Mouse (Mus musculus): ENCODE measurements around the gene a. TPM values are rescaled to one million over a fixed set of nuclear protein-coding genes. Genes with fewer than 3 reads are reported as not detected.

The a gene
- polyA plus RNA-seq, 1 experiment from 2014 or later: 0.94 TPM

- WGBS: 51% methylated on average over 10 of the region's 10 CpGs
- Histone ChIP-seq H3K4me1 (replicated peaks; ENCODE audit: control insufficient read depth, insufficient read depth, low read length) (peaks cover 4% of the 10 kb centered on the region; the same call in 1 of the 2 replicates), H3K27me3 (replicated peaks; ENCODE audit: control insufficient read depth, insufficient read depth, low read length) (no peaks in the 10 kb centered on the region), H3K4me3 (replicated peaks; ENCODE audit: low read length) (no peak overlapping the region), H3K4me2 (ENCODE audit: low read length) (no peak overlapping the region), H3K9ac (replicated peaks; ENCODE audit: low read depth, low read length) (no peak overlapping the region), H3K36me3 (ENCODE audit: control insufficient read depth, insufficient read depth) (no peaks in the 10 kb centered on the region), H3K9me3 (ENCODE audit: control insufficient read depth, low read length) (no peaks in the 10 kb centered on the region), H3K27ac (ENCODE audit: low read length) (no peak overlapping the region)
- no peak for ATAC-seq
Measured at GRCm38 (mm10) chr2:154941952-154942351, 150.8 kb downstream of the a start.

DNA sequence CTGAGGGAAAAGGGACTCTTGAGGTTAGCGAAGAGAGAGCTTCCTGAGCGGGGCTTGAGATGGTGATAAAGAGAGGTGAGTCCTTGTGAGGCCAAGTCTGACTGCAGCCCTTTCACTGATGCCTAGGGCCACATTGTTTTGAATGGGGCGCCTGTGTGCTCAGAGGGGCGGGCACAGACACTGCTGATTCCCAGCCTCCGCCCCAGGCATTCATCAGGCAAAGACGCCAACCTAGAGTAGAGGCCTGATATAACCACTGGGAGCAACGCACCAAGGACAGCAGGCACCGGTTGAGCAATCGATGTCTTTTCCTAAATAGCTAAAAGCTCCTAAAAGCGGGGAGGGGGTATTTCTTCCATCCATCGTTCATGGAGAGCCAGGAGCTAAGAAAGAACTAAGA lies 151.3 kb downstream of the a start:
- no peak overlapping the region; the same call in 1 of the 2 replicates for H3K4me2 ChIP-seq (ENCODE audit: low read length)
- no peaks in the 10 kb centered on the region for H3K27me3 ChIP-seq (replicated peaks; ENCODE audit: control insufficient read depth, insufficient read depth, low read length)
- no peaks in the 10 kb centered on the region for H3K36me3 ChIP-seq (ENCODE audit: control insufficient read depth, insufficient read depth)
- H3K9me3 ChIP-seq (ENCODE audit: control insufficient read depth, low read length): no peaks in the 10 kb centered on the region
- H3K27ac ChIP-seq (ENCODE audit: low read length): no peak overlapping the region
- WGBS: 33% methylated on average over 11 of the region's 11 CpGs
- ATAC-seq: no peak
- H3K4me3 ChIP-seq (replicated peaks; ENCODE audit: low read length): no peak overlapping the region
- peaks cover 4% of the 10 kb centered on the region; the same call in 1 of the 2 replicates for H3K4me1 ChIP-seq (replicated peaks; ENCODE audit: control insufficient read depth, insufficient read depth, low read length)
- H3K9ac ChIP-seq (replicated peaks; ENCODE audit: low read depth, low read length): no peak overlapping the region

- WGBS: 5% methylated on average over 11 of the region's 11 CpGs
- ATAC-seq: 0 out of 2 replicates have a peak, but pooled peaks have one; percentile 57
- Histone ChIP-seq H3K9ac (replicated peaks; ENCODE audit: low read depth, low read length) (no peak overlapping the region), H3K4me3 (replicated peaks; ENCODE audit: low read length) (0 out of 2 replicates have a peak overlapping the region, but pooled peaks have one; percentile 19), H3K36me3 (ENCODE audit: control insufficient read depth, insufficient read depth) (no peaks in the 10 kb centered on the region), H3K27me3 (replicated peaks; ENCODE audit: control insufficient read depth, insufficient read depth, low read length) (no peaks in the 10 kb centered on the region), H3K4me2 (ENCODE audit: low read length) (peak overlapping the region; percentile 35; the same call in 1 of the 2 replicates), H3K9me3 (ENCODE audit: control insufficient read depth, low read length) (no peaks in the 10 kb centered on the region), H3K27ac (ENCODE audit: low read length) (no peak overlapping the region), H3K4me1 (replicated peaks; ENCODE audit: control insufficient read depth, insufficient read depth, low read length) (peaks cover 4% of the 10 kb centered on the region; the same call in 1 of the 2 replicates)
Measured at GRCm38 (mm10) chr2:154943101-154943500, 151.9 kb downstream of the a start.

- no peak overlapping the region for H3K27ac ChIP-seq (ENCODE audit: low read length)
- no peak overlapping the region for H3K9ac ChIP-seq (replicated peaks; ENCODE audit: low read depth, low read length)
- H3K36me3 ChIP-seq (ENCODE audit: control insufficient read depth, insufficient read depth): no peaks in the 10 kb centered on the region
- no peak overlapping the region for H3K4me3 ChIP-seq (replicated peaks; ENCODE audit: low read length)
- H3K4me1 ChIP-seq (replicated peaks; ENCODE audit: control insufficient read depth, insufficient read depth, low read length): peaks cover 4% of the 10 kb centered on the region; the same call in 1 of the 2 replicates
- no peaks in the 10 kb centered on the region for H3K9me3 ChIP-seq (ENCODE audit: control insufficient read depth, low read length)
- no peaks in the 10 kb centered on the region for H3K27me3 ChIP-seq (replicated peaks; ENCODE audit: control insufficient read depth, insufficient read depth, low read length)
- no peak for ATAC-seq
- no peak overlapping the region for H3K4me2 ChIP-seq (ENCODE audit: low read length)
- 85% methylated on average over 3 of the region's 3 CpGs for WGBS
Measured at GRCm38 (mm10) chr2:154946921-154947320, 155.7 kb downstream of the a start.

GRCm38 (mm10) chr2:154949352-154949751 lies 158.2 kb downstream of the a start:
- H3K27ac ChIP-seq (ENCODE audit: low read length): no peak overlapping the region
- no peaks in the 10 kb centered on the region for H3K4me1 ChIP-seq (replicated peaks; ENCODE audit: control insufficient read depth, insufficient read depth, low read length)
- no peaks in the 10 kb centered on the region for H3K27me3 ChIP-seq (replicated peaks; ENCODE audit: control insufficient read depth, insufficient read depth, low read length)
- H3K4me2 ChIP-seq (ENCODE audit: low read length): no peak overlapping the region
- ATAC-seq: no peak
- H3K9me3 ChIP-seq (ENCODE audit: control insufficient read depth, low read length): no peaks in the 10 kb centered on the region
- H3K9ac ChIP-seq (replicated peaks; ENCODE audit: low read depth, low read length): no peak overlapping the region
- no peaks in the 10 kb centered on the region for H3K36me3 ChIP-seq (ENCODE audit: control insufficient read depth, insufficient read depth)
- no peak overlapping the region for H3K4me3 ChIP-seq (replicated peaks; ENCODE audit: low read length)
- WGBS: 76% methylated on average over 7 of the region's 7 CpGs

DNA sequence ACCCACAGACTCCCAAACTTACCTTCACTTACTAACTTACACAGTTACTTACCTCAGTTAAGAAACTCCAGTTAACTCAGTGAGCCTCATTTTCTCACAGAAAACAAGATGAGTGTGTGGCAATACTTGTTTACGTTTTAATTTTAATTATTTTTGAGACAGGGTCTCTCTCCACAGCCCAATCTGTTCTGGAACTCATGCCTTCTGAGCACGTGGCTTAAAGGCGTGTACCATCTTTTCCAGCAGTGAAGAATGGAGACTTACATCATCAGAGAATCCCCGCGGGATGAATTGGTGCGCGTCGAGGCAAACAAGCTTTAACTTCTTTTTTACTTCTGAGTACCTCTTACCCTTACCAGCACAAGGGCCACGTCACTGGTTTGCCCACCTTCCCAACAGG lies 158.7 kb downstream of the a start:
- no peak overlapping the region for H3K4me3 ChIP-seq (replicated peaks; ENCODE audit: low read length)
- H3K27me3 ChIP-seq (replicated peaks; ENCODE audit: control insufficient read depth, insufficient read depth, low read length): no peaks in the 10 kb centered on the region
- no peak overlapping the region for H3K27ac ChIP-seq (ENCODE audit: low read length)
- no peak overlapping the region for H3K4me2 ChIP-seq (ENCODE audit: low read length)
- ATAC-seq: no peak
- H3K9ac ChIP-seq (replicated peaks; ENCODE audit: low read depth, low read length): no peak overlapping the region
- H3K9me3 ChIP-seq (ENCODE audit: control insufficient read depth, low read length): no peaks in the 10 kb centered on the region
- H3K36me3 ChIP-seq (ENCODE audit: control insufficient read depth, insufficient read depth): no peaks in the 10 kb centered on the region
- 72% methylated on average over 9 of the region's 9 CpGs for WGBS
- no peaks in the 10 kb centered on the region for H3K4me1 ChIP-seq (replicated peaks; ENCODE audit: control insufficient read depth, insufficient read depth, low read length)

DNA sequence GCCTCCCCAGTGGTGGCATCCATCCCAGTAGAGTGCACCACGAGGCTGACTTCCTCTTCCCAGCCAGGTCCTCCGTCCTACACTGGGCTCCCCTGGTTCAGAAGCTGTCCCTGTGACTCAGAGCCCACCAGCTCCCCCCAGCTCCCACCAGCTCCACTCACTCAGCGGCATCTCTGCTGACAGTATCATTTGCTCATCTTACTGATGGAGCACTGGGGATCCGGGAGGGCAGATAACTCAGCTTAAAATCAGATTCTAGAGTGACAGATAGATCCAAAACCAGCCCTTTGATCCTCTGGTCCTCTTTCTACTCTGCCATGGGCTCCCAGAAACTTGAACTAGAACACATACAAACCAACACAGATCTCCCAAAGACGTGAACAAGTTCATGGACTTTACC lies 159.4 kb downstream of the a start:
- no peak for ATAC-seq
- Histone ChIP-seq H3K4me2 (ENCODE audit: low read length) (no peak overlapping the region), H3K9ac (replicated peaks; ENCODE audit: low read depth, low read length) (no peak overlapping the region), H3K27me3 (replicated peaks; ENCODE audit: control insufficient read depth, insufficient read depth, low read length) (no peaks in the 10 kb centered on the region), H3K9me3 (ENCODE audit: control insufficient read depth, low read length) (no peaks in the 10 kb centered on the region), H3K27ac (ENCODE audit: low read length) (no peak overlapping the region), H3K36me3 (ENCODE audit: control insufficient read depth, insufficient read depth) (no peaks in the 10 kb centered on the region), H3K4me1 (replicated peaks; ENCODE audit: control insufficient read depth, insufficient read depth, low read length) (no peaks in the 10 kb centered on the region), H3K4me3 (replicated peaks; ENCODE audit: low read length) (no peak overlapping the region)
- 69% methylated on average over 5 of the region's 5 CpGs for WGBS

GRCm38 (mm10) chr2:154959486-154959885 lies 168.3 kb downstream of the a start:
- H3K27ac ChIP-seq (ENCODE audit: low read length): no peak overlapping the region

DNA sequence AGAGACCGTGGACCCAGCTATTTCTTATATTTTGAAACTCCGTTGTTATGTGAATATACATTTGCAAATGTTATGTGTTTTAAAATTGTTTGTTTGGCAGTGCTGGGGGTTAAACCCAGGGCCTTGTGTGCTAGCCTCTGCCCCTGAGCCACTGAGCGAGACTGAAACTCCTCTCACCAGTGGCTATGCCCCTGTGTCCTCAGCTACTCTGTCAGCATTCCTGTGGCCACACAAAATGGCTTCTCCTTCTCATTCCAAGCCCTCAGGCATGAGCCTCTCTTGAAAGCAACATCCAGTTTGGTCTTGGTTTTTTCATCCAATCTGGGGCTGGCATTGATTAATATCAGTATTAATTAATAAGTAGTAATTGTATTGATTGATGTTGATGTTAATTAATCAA lies 168.7 kb downstream of the a start:
- H3K9me3 ChIP-seq (ENCODE audit: control insufficient read depth, low read length): no peaks in the 10 kb centered on the region
- H3K4me3 ChIP-seq (replicated peaks; ENCODE audit: low read length): no peak overlapping the region
- H3K4me2 ChIP-seq (ENCODE audit: low read length): no peak overlapping the region
- H3K4me1 ChIP-seq (replicated peaks; ENCODE audit: control insufficient read depth, insufficient read depth, low read length): no peaks in the 10 kb centered on the region
- H3K27ac ChIP-seq (ENCODE audit: low read length): no peak overlapping the region
- WGBS: 95% methylated on average over 3 of the region's 3 CpGs
- no peaks in the 10 kb centered on the region for H3K27me3 ChIP-seq (replicated peaks; ENCODE audit: control insufficient read depth, insufficient read depth, low read length)
- no peak overlapping the region for H3K9ac ChIP-seq (replicated peaks; ENCODE audit: low read depth, low read length)
- ATAC-seq: no peak
- H3K36me3 ChIP-seq (ENCODE audit: control insufficient read depth, insufficient read depth): no peaks in the 10 kb centered on the region

More at GRCm38 (mm10) chr2:154959486-154959885, 168.3 kb downstream of the a start:
- Histone ChIP-seq H3K9me3 (ENCODE audit: control insufficient read depth, low read length) (no peaks in the 10 kb centered on the region), H3K4me1 (replicated peaks; ENCODE audit: control insufficient read depth, insufficient read depth, low read length) (no peaks in the 10 kb centered on the region), H3K4me3 (replicated peaks; ENCODE audit: low read length) (no peak overlapping the region), H3K27me3 (replicated peaks; ENCODE audit: control insufficient read depth, insufficient read depth, low read length) (no peaks in the 10 kb centered on the region), H3K36me3 (ENCODE audit: control insufficient read depth, insufficient read depth) (no peaks in the 10 kb centered on the region), H3K4me2 (ENCODE audit: low read length) (no peak overlapping the region), H3K9ac (replicated peaks; ENCODE audit: low read depth, low read length) (no peak overlapping the region)
- 88% methylated on average over 5 of the region's 5 CpGs for WGBS
- ATAC-seq: no peak

DNA sequence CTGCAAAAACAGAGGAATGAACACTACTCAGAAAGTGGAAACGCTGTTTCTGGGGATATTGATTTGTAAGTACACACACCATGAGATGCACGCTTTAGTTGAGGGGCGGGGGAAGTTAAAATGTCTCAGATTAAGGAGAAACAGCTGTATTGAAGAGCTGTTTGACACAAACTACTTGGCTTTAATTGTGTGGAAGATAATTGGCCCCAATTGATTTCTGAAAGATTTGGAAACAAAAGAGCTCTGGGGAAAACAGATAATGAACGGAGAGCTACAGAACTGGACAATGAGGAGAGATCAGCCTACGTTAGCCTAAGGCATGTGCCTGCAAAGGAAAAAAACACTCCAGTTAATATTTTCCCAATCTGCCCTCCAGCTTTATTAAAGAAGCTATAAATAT lies 172.0 kb downstream of the a start:
- Histone ChIP-seq H3K4me2 (ENCODE audit: low read length) (no peak overlapping the region), H3K36me3 (ENCODE audit: control insufficient read depth, insufficient read depth) (no peaks in the 10 kb centered on the region), H3K4me3 (replicated peaks; ENCODE audit: low read length) (no peak overlapping the region), H3K27ac (ENCODE audit: low read length) (no peak overlapping the region), H3K9ac (replicated peaks; ENCODE audit: low read depth, low read length) (no peak overlapping the region), H3K27me3 (replicated peaks; ENCODE audit: control insufficient read depth, insufficient read depth, low read length) (no peaks in the 10 kb centered on the region), H3K9me3 (ENCODE audit: control insufficient read depth, low read length) (no peaks in the 10 kb centered on the region), H3K4me1 (replicated peaks; ENCODE audit: control insufficient read depth, insufficient read depth, low read length) (no peaks in the 10 kb centered on the region)
- no peak for ATAC-seq
- WGBS: 17% methylated on average over 5 of the region's 5 CpGs

Measured in forebrain, embryonic 16.5 days (tissue).